Mouse (Mus musculus): Measurements from ENCODE around the gene Tor1b.
"Not testable (repeated sequence)": the region's sequence is repeated elsewhere in the genome, so short reads cannot be mapped to it uniquely, and the experiment has no call there.

The Tor1b gene

GRCm38 (mm10) chr2:30931922-30932321, 20.8 kb upstream of the Tor1b start:
- DNase-seq, result no peak

- DNase-seq, result no peak
Observed at GRCm38 (mm10) chr2:30933032-30933431, 19.7 kb upstream of the Tor1b start.

- DNase-seq, result peak; percentile 88 to 91
Observed at GRCm38 (mm10) chr2:30933917-30934450, 18.8 kb upstream of the Tor1b start.

- no peak for DNase-seq
Observed at GRCm38 (mm10) chr2:30936808-30937207, 16.0 kb upstream of the Tor1b start.

- no peak for DNase-seq
Observed at GRCm38 (mm10) chr2:30937731-30938130, 15.0 kb upstream of the Tor1b start.

GRCm38 (mm10) chr2:30938574-30938991, 14.2 kb upstream of the Tor1b start:
- no peak for DNase-seq

- DNase-seq, result no peak
Observed at GRCm38 (mm10) chr2:30941586-30941985, 11.2 kb upstream of the Tor1b start.

- DNase-seq, result not testable (repeated sequence)
Observed at GRCm38 (mm10) chr2:30942116-30942515, 10.6 kb upstream of the Tor1b start.

GRCm38 (mm10) chr2:30942603-30943011, 10.2 kb upstream of the Tor1b start:
- DNase-seq, result peak; percentile 72 to 75

- peak in 1 of 2 experiments; percentile 30 for DNase-seq
Observed at GRCm38 (mm10) chr2:30952457-30952823, 319 bp upstream of the Tor1b start.

- no peak for DNase-seq
Observed at GRCm38 (mm10) chr2:30954797-30955196, 2.0 kb downstream of the Tor1b start.

- DNase-seq, result no peak
Observed at GRCm38 (mm10) chr2:30957511-30957910, 4.8 kb downstream of the Tor1b start.

GRCm38 (mm10) chr2:30958726-30959125, 6.0 kb downstream of the Tor1b start:
- no peak for DNase-seq

GRCm38 (mm10) chr2:30959856-30960255, 7.1 kb downstream of the Tor1b start:
- no peak for DNase-seq

GRCm38 (mm10) chr2:30962570-30963254, 10.0 kb downstream of the Tor1b start:
- no peak for DNase-seq

GRCm38 (mm10) chr2:30965627-30966026, 12.9 kb downstream of the Tor1b start:
- no peak for DNase-seq

- DNase-seq, result no peak
Observed at GRCm38 (mm10) chr2:30966826-30967225, 14.1 kb downstream of the Tor1b start.

GRCm38 (mm10) chr2:30967352-30968327, 14.9 kb downstream of the Tor1b start, which contains the start of gene Tor1a:
Tor1a (minus strand) TSS chr2:30967933.
- peak; percentile 93 to 94 for DNase-seq

- peak; percentile 99 for DNase-seq
Observed at GRCm38 (mm10) chr2:30981790-30982513, 29.2 kb downstream of the Tor1b start, which contains the start of the genes BC005624 and Usp20. BC005624 (minus strand) TSS chr2:30982201. Usp20 (plus strand) TSS chr2:30982279.

GRCm38 (mm10) chr2:30983024-30983423, 30.3 kb downstream of the Tor1b start:
- peak; percentile 38 to 51 for DNase-seq

- no peak for DNase-seq
Observed at GRCm38 (mm10) chr2:30985111-30986020, 32.6 kb downstream of the Tor1b start.
